Mouse (Mus musculus): ENCODE data around the gene Gm21854. TPM values are rescaled to one million over a fixed set of nuclear protein-coding genes. Genes with fewer than 3 reads are reported as not detected.
"Not testable (repeated sequence)": the region's sequence is repeated elsewhere in the genome, so short reads cannot be mapped to it uniquely, and the experiment has no call there.

Gene Gm21854
- polyA plus RNA-seq (2016; fragmentation: Nextera tagmentation; extraction: Ambion mirVana) = not detected in 2 replicates

- not testable (repeated sequence) for H3K4me1 ChIP-seq; H3K9ac ChIP-seq; H3K36me3 ChIP-seq; H3K27me3 ChIP-seq; H3K27ac ChIP-seq; ATAC-seq (ENCODE audit: insufficient number of reproducible peaks, insufficient read depth, low FRiP score, low TSS enrichment); H3K4me2 ChIP-seq (replicated peaks); H3K9me3 ChIP-seq; H3K4me3 ChIP-seq
Measured at GRCm38 (mm10) chrY:5656686-5657085, at the start of gene Gm21854. Gene Gm21854 (plus strand): TSS chrY:5656986.

Other genes with a start within 250 kb of the Gm21854 start
- not detected in 2 replicates for gene Gm20914, start 69.0 kb downstream of the Gm21854 start, polyA plus RNA-seq (2016; fragmentation: Nextera tagmentation; extraction: Ambion mirVana)
- gene Gm28171, start 136.4 kb downstream of the Gm21854 start, polyA plus RNA-seq (2016; fragmentation: Nextera tagmentation; extraction: Ambion mirVana) = not detected in 2 replicates

Data from embryonic facial prominence, embryonic 12.5 days (tissue).